12 mouse cellular contexts compared by ENCODE assay signal in the genomic region with DNA sequence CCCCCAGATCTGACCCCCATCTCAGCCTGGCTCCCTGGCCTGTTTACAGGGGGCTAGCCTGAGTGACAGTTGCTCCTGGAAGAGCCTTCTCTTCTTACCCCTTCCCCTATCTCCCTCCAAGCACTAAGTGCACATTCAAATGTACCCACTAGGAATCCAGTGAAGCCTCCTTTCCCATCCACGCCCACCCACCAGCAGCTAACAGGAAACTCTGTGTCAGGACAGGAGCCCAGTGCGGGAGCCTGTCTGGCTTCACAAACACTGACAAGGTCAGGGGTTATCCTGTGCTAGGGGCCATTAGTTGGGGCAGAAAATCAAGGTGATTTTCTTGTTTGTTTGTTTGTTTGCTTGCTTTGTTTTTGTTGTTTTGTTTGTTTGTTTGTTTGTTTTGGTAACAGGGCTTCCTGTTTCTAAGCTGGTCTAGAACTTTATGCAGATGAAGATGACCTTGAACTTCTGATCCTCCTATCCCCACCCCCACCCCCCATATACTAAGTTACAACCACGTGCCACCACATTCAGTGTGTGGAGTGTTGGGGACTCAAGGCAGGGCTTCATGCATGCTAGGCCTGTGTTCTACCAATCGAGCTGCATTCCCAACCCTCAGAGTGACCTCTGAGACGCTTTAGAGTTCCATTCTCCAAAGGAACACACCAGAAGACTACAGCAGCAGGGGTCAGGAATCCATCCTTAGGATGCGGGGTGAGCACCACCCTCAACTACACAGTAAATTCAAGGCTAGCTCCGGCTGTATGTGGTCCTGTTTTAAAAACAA. TPM values are rescaled to one million over a fixed set of nuclear protein-coding genes. Genes with fewer than 3 reads are reported as not detected.
A peak's percentile ranks its signal among the peaks of the same experiment; 100 is the strongest.
DNase-seq lines count a peak whose midpoint lies in the region; ATAC-seq and TF ChIP-seq lines count a peak whose summit lies in the region.
"Had no signal": no experiment of that assay in that cellular context is flagged by ENCODE, and none has a peak within 500 bp of the region (broad histone marks: within the 10 kb centered on the region; RNA-seq: fewer than 3 reads in every experiment).

No protein-coding gene starts in this region.

- H3K27ac ChIP-seq in heart, embryonic 10.5 days = peak overlapping the region; percentile 78
- H3K27ac ChIP-seq in heart, adult 2 months = no peak overlapping the region
- peak overlapping the region; percentile 63; the same call in 1 of the 2 replicates for H3K27ac ChIP-seq in lung, embryonic 14.5 days (ENCODE audit: low read depth)
- peak overlapping the region; percentile 59 for H3K27ac ChIP-seq in intestine, embryonic 16.5 days (ENCODE audit: low read length)
- H3K27ac ChIP-seq in stomach, embryonic 16.5 days (ENCODE audit: low read length) = peak overlapping the region; percentile 66
- H3K27ac ChIP-seq in gastrocnemius, adult 2 months = no peak overlapping the region
- H3K27ac ChIP-seq: liver, embryonic 15.5 days had no signal

- TF ChIP-seq CTCF in heart, adult 2 months (IDR thresholded peaks at IDR 0.05) = no peak
- no peak for TF ChIP-seq CTCF in lung, embryonic 14.5 days (IDR thresholded peaks at IDR 0.05; ENCODE audit: low read depth)
- no peak for TF ChIP-seq CTCF in gastrocnemius, adult 2 months (IDR thresholded peaks at IDR 0.05)

- intact Hi-C loops in heart, adult 2 months (cut with DNase I) = no loop called here
- intact Hi-C loops in gastrocnemius, adult 2 months (cut with DNase I) = no loop called here

- no peak for DNase-seq in heart, embryonic 10.5 days (ENCODE audit: low spot score)
- DNase-seq in heart, adult 2 months = no peak
- DNase-seq in lung, embryonic 14.5 days = no peak
- DNase-seq in lung, postnatal 10 days = no peak
- DNase-seq in thymus, postnatal 0 days (ENCODE audit: low spot score) = no peak
- DNase-seq in gastrocnemius, adult 2 months = no peak
- DNase-seq: B cell, adult 2 months had no signal

- peaks cover 62% of the 10 kb centered on the region for H3K4me1 ChIP-seq in heart, embryonic 10.5 days
- peaks cover 16% of the 10 kb centered on the region for H3K4me1 ChIP-seq in heart, adult 2 months (ENCODE audit: control insufficient read depth, insufficient read depth, low read length)
- peaks cover 8% of the 10 kb centered on the region; the same call in 1 of the 2 replicates for H3K4me1 ChIP-seq in lung, embryonic 14.5 days (ENCODE audit: insufficient read depth)
- peaks cover 45% of the 10 kb centered on the region for H3K4me1 ChIP-seq in intestine, embryonic 16.5 days (ENCODE audit: control insufficient read depth, insufficient read depth, low read length)
- peaks cover 39% of the 10 kb centered on the region for H3K4me1 ChIP-seq in stomach, embryonic 16.5 days (ENCODE audit: control insufficient read depth, insufficient read depth, low read length)
- H3K4me1 ChIP-seq: liver, embryonic 15.5 days had no signal

- no peak overlapping the region for H3K4me3 ChIP-seq in heart, embryonic 10.5 days
- no peak overlapping the region for H3K4me3 ChIP-seq in heart, adult 2 months
- no peak overlapping the region for H3K4me3 ChIP-seq in lung, embryonic 14.5 days (ENCODE audit: low read depth, low read length)
- no peak overlapping the region for H3K4me3 ChIP-seq in intestine, embryonic 16.5 days (ENCODE audit: low read length)
- H3K4me3 ChIP-seq in stomach, embryonic 16.5 days (replicated peaks; ENCODE audit: low read length) = no peak overlapping the region
- H3K4me3 ChIP-seq in gastrocnemius, adult 2 months = no peak overlapping the region
- H3K4me3 ChIP-seq: liver, embryonic 15.5 days had no signal

- TF ChIP-seq EP300 in heart, adult 2 months (IDR thresholded peaks at IDR 0.05; ENCODE audit: insufficient read depth, low read depth, low read length) = no peak

- H3K27me3 ChIP-seq in heart, embryonic 10.5 days (ENCODE audit: insufficient read depth, poor library complexity, severe bottlenecking) = peaks cover 11% of the 10 kb centered on the region; the same call in 1 of the 2 replicates
- no peaks in the 10 kb centered on the region for H3K27me3 ChIP-seq in heart, adult 2 months (ENCODE audit: control insufficient read depth, insufficient read depth, low read length)
- H3K27me3 ChIP-seq in lung, embryonic 14.5 days (ENCODE audit: insufficient read depth, low read length) = no peaks in the 10 kb centered on the region
- H3K27me3 ChIP-seq in intestine, embryonic 16.5 days (replicated peaks; ENCODE audit: control insufficient read depth, insufficient read depth, low read length) = no peaks in the 10 kb centered on the region
- no peaks in the 10 kb centered on the region for H3K27me3 ChIP-seq in stomach, embryonic 16.5 days (ENCODE audit: control insufficient read depth, insufficient read depth, low read length)
- H3K27me3 ChIP-seq: Patski had no signal

- peaks cover 26% of the 10 kb centered on the region for H3K36me3 ChIP-seq in heart, embryonic 10.5 days
- no peaks in the 10 kb centered on the region for H3K36me3 ChIP-seq in heart, adult 2 months (ENCODE audit: control insufficient read depth, insufficient read depth, low read length)
- 0 out of 2 replicates have a peak, but pooled peaks cover 3% of the 10 kb centered on the region for H3K36me3 ChIP-seq in lung, embryonic 14.5 days (ENCODE audit: insufficient read depth)
- H3K36me3 ChIP-seq in intestine, embryonic 16.5 days (ENCODE audit: control insufficient read depth, insufficient read depth, low read length) = no peaks in the 10 kb centered on the region
- H3K36me3 ChIP-seq in stomach, embryonic 16.5 days (ENCODE audit: control insufficient read depth, insufficient read depth, low read length) = peaks cover 6% of the 10 kb centered on the region; the same call in 1 of the 2 replicates
- H3K36me3 ChIP-seq: liver, embryonic 15.5 days had no signal

- H3K9me3 ChIP-seq in heart, embryonic 10.5 days = no peaks in the 10 kb centered on the region
- no peaks in the 10 kb centered on the region for H3K9me3 ChIP-seq in lung, embryonic 14.5 days (ENCODE audit: low read depth, low read length)
- H3K9me3 ChIP-seq in intestine, embryonic 16.5 days (ENCODE audit: control insufficient read depth, low read length) = no peaks in the 10 kb centered on the region
- no peaks in the 10 kb centered on the region for H3K9me3 ChIP-seq in stomach, embryonic 16.5 days (replicated peaks; ENCODE audit: control insufficient read depth, low read length)
- H3K9me3 ChIP-seq: liver, embryonic 15.5 days had no signal

- no peak overlapping the region for H3K4me2 ChIP-seq in lung, embryonic 14.5 days
- no peak overlapping the region for H3K4me2 ChIP-seq in intestine, embryonic 16.5 days (ENCODE audit: low read depth, low read length)
- H3K4me2 ChIP-seq in stomach, embryonic 16.5 days (ENCODE audit: low read depth, low read length) = no peak overlapping the region
- H3K4me2 ChIP-seq: liver, embryonic 15.5 days had no signal

- WGBS in heart, embryonic 10.5 days = 67% methylated on average over 7 of the region's 7 CpGs
- 71% methylated on average over 7 of the region's 7 CpGs for WGBS in heart, adult 2 months
- WGBS in lung, embryonic 14.5 days = 71% methylated on average over 7 of the region's 7 CpGs
- WGBS in intestine, embryonic 16.5 days = 68% methylated on average over 7 of the region's 7 CpGs
- WGBS in stomach, embryonic 16.5 days = 73% methylated on average over 7 of the region's 7 CpGs

- H3K79me2 ChIP-seq in heart, adult 2 months (replicated peaks; ENCODE audit: control insufficient read depth, insufficient read depth, low read length) = no peaks in the 10 kb centered on the region

- H3K9ac ChIP-seq in heart, adult 2 months (ENCODE audit: low read depth, low read length) = no peak overlapping the region
- no peak overlapping the region for H3K9ac ChIP-seq in lung, embryonic 14.5 days
- H3K9ac ChIP-seq in intestine, embryonic 16.5 days (ENCODE audit: low read depth, low read length) = peak overlapping the region; percentile 8; the same call in 1 of the 2 replicates
- peak overlapping the region; percentile 4; the same call in 1 of the 2 replicates for H3K9ac ChIP-seq in stomach, embryonic 16.5 days (ENCODE audit: low read length)
- H3K9ac ChIP-seq: liver, embryonic 15.5 days had no signal

- no peak for ATAC-seq in lung, embryonic 14.5 days (ENCODE audit: insufficient read depth)
- ATAC-seq in intestine, embryonic 16.5 days = no peak
- no peak for ATAC-seq in stomach, embryonic 16.5 days (ENCODE audit: insufficient read depth, low FRiP score)
- ATAC-seq: Patski had no signal

- no peak for TF ChIP-seq POLR2A in heart, adult 2 months (IDR thresholded peaks at IDR 0.05; ENCODE audit: insufficient read depth, low read depth, low read length)

RNA-seq across cellular contexts. Expression of a gene that starts 10.5 kb away (rescaled TPM):
- 18.6 and 19.5 TPM in 2 replicates for polyA plus RNA-seq in heart, embryonic 10.5 days (2016; fragmentation: Nextera tagmentation; extraction: Ambion mirVana)
- total RNA-seq in heart, adult 2 months (2021) = 10 to 100 TPM; 14.5 to 16.6 TPM
- polyA plus RNA-seq in heart, adult 2 months (2012; rRNA removed) = 32.2 and 39.4 TPM in 2 replicates
- polyA plus RNA-seq in lung, embryonic 14.5 days (2014; fragmentation: Nextera tagmentation; extraction: Ambion mirVana) = 13.2 and 14.9 TPM in 2 replicates
- 16.9 and 17.3 TPM in 2 replicates for polyA plus RNA-seq in intestine, embryonic 16.5 days (2015; fragmentation: Nextera tagmentation; extraction: Ambion mirVana)
- polyA plus RNA-seq in stomach, embryonic 16.5 days (2015; fragmentation: Nextera tagmentation; extraction: Ambion mirVana) = 75.9 and 92.4 TPM in 2 replicates
- 16.6 and 17.2 TPM in 2 replicates for polyA plus RNA-seq in thymus, postnatal 0 days (2015; fragmentation: Nextera tagmentation; extraction: Ambion mirVana)
- total RNA-seq in gastrocnemius, adult 2 months (2021) = 1 to 10 TPM; 7.6 to 9.6 TPM
- total RNA-seq: megakaryocyte-erythroid progenitor cell, adult 5-6 weeks had no signal

RNA-seq across cellular contexts. Expression of a gene that starts 19.4 kb away (rescaled TPM):
- polyA plus RNA-seq in heart, embryonic 10.5 days (2016; fragmentation: Nextera tagmentation; extraction: Ambion mirVana) = 0.87 and 1.2 TPM in 2 replicates
- total RNA-seq in heart, adult 2 months (2021) = under 1 TPM; 0.13 to 0.32 TPM
- polyA plus RNA-seq in heart, adult 2 months (2012; rRNA removed) = 0.20 and 0.82 TPM in 2 replicates
- 1.0 and 1.1 TPM in 2 replicates for polyA plus RNA-seq in lung, embryonic 14.5 days (2014; fragmentation: Nextera tagmentation; extraction: Ambion mirVana)
- polyA plus RNA-seq in intestine, embryonic 16.5 days (2015; fragmentation: Nextera tagmentation; extraction: Ambion mirVana) = 0.31 and 0.43 TPM in 2 replicates
- polyA plus RNA-seq in stomach, embryonic 16.5 days (2015; fragmentation: Nextera tagmentation; extraction: Ambion mirVana) = 0.71 and 0.77 TPM in 2 replicates
- polyA plus RNA-seq in thymus, postnatal 0 days (2015; fragmentation: Nextera tagmentation; extraction: Ambion mirVana) = 0.13 and 0.46 TPM in 2 replicates
- not detected for total RNA-seq in gastrocnemius, adult 2 months (2021)
- total RNA-seq: megakaryocyte-erythroid progenitor cell, adult 5-6 weeks had no signal
- polyA plus RNA-seq: liver, embryonic 15.5 days had no signal

RNA-seq across cellular contexts. Expression of a gene that starts 30.3 kb away (rescaled TPM):
- 19.1 and 23.1 TPM in 2 replicates for polyA plus RNA-seq in heart, embryonic 10.5 days (2016; fragmentation: Nextera tagmentation; extraction: Ambion mirVana)
- under 1 TPM; 0.20 to 0.34 TPM for total RNA-seq in heart, adult 2 months (2021)
- 0.85 and 1.4 TPM in 2 replicates for polyA plus RNA-seq in heart, adult 2 months (2012; rRNA removed)
- 35.6 and 36.7 TPM in 2 replicates for polyA plus RNA-seq in lung, embryonic 14.5 days (2014; fragmentation: Nextera tagmentation; extraction: Ambion mirVana)
- 13.7 and 14.9 TPM in 2 replicates for polyA plus RNA-seq in intestine, embryonic 16.5 days (2015; fragmentation: Nextera tagmentation; extraction: Ambion mirVana)
- 43.0 and 52.7 TPM in 2 replicates for polyA plus RNA-seq in stomach, embryonic 16.5 days (2015; fragmentation: Nextera tagmentation; extraction: Ambion mirVana)
- polyA plus RNA-seq in thymus, postnatal 0 days (2015; fragmentation: Nextera tagmentation; extraction: Ambion mirVana) = 5.9 and 8.0 TPM in 2 replicates
- under 1 TPM in 1 of 2 experiments, not detected in 1; 0.45 TPM for total RNA-seq in gastrocnemius, adult 2 months (2021)

Comparison
In these comparisons a context has a peak if more than half of its experiments do, and no peak if none do; other contexts are left out.
1. H3K27ac ChIP-seq: peak in heart, embryonic 10.5 days (single experiment), lung, embryonic 14.5 days (single experiment), intestine, embryonic 16.5 days (single experiment) and stomach, embryonic 16.5 days (single experiment); none in heart, adult 2 months (single experiment) and gastrocnemius, adult 2 months (single experiment).
2. H3K9ac ChIP-seq: peak in intestine, embryonic 16.5 days (single experiment) and stomach, embryonic 16.5 days (single experiment); none in heart, adult 2 months (single experiment) and lung, embryonic 14.5 days (single experiment).